Mouse (Mus musculus): ENCODE results near the gene Eno2.

The Eno2 gene

DNA sequence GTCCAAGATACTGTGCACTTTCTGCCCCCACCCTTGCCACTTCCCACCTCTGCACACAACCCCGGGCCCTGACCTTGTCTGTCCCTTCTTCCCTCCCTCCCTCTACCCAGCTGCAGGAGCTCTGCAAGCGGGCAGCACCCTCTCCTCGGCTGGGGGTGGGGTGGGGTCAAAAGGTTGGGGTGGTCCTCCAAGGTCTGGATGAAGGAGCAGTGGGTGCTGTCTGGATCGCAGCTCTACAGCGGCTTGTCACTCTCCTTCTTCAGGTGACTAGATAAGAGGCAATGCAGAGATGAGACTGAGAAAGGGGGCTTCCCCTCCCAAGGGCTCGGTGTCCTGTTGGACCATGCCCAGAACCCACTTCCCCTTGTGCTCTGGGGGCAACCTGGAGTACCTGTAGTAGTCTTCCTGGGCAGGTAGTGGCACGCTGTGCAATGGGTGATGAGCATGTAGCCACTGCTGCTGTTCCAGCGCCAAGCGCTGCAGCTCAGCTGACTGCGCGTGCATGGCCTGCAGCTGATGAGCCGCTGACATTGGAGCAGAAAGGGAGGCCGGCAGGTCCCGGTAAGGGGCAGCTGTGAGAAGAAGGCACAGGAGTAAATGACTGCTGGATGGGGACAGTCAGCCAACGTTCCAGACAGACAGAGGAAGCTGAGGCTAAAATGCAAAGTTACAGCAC, 26.5 kb downstream of the Eno2 start:
- in situ Hi-C loops (cut with MboI, MseI): no loop called here

DNA sequence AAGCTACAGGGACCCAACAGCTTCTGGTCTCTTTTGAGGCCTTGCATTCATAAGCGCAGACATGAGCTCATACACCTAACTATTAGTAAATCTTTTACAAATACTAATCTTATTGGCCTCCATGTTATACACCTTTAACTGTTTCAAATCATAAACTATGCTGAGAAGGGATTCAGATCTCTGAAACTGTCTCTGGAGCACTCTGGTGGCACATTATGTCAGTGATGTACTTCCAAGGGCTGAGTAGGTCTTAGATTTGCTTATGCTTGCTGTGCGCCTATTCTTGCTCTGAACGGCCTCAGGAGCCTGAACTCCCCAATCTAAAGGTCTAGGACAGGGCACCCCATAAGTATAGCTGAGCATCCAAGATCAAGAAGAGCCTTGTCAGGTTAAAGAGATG, 27.6 kb downstream of the Eno2 start:
- in situ Hi-C loops (cut with MboI, MseI): no loop called here

DNA sequence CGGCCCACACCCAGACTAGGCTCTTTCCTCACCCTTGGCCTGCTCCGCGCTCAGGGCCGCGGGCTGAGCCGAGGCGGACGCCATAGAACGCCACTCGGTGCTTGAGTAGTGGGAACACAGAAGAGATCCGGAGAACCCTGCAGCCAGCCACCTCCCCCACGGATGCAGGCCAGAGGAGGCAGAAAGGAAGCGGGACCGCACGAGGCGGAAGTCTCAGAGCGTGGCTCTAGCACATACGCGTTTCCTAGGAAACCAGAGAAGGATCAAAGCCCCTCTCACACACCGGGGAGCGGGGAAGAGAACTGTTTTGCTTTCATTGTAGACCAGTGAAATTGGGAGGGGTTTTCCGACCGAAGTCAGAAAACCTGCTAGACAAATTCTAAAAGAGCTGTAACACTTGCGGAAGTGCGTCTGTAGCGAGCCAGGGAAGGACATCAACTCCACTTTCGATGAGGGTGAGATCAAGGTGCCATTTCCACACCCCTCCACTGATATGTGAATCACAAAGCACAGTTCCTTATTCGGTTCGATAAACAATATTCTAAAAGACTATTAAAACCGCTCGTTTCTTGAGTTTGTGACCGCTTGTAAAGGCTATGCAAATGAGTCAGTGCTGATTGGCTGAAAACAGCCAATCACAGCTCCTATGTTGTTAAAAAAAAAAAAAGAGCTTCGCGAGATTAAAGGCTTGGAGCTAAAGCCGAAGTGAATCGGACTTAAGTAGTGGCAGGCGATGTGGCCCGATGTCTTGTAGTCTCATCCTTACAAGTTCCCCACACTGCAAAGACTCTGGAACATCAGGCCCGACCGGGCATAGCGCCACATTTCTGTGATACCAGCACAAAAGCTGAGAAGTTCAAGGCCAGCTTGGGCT, 28.3 kb downstream of the Eno2 start, which contains the start of gene Grcc10:
Grcc10 (minus strand) TSS at position 487 of the 874 bp plus-strand sequence.
- in situ Hi-C loops (cut with MboI, MseI): no loop called here

DNA sequence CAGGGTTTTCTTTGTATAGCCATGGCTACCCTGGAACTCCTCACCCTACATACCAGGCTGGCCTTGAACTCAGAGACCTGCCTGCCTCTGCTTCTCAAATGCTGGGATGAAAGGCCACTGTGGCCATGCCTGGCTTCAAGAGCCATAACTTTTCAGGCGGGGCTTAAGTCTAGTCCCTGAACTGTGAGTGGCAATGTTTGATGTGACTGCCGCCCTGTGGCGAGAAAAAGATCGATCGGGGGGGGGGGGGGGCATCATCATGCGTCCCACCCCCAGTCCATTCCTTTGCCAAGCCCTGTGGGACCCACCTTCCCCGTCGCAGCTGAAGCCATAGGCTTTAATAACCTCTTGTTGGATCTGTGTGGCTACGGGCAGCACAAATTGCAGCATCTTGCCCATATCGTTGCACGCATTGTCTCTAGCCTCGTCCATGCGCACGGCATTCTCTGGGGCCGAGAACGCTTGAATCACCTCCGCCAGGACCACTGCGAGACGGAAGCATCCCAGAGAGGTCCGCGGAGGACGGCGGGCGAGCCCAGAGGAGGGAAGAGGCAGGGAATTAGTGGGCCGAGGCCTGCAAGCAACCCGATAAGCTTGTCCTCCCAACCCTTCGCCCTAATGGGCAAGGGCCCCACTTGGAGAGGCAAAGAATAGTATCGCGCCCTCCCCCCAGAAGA, 29.1 kb downstream of the Eno2 start:
- in situ Hi-C loops (cut with MboI, MseI): no loop called here

DNA sequence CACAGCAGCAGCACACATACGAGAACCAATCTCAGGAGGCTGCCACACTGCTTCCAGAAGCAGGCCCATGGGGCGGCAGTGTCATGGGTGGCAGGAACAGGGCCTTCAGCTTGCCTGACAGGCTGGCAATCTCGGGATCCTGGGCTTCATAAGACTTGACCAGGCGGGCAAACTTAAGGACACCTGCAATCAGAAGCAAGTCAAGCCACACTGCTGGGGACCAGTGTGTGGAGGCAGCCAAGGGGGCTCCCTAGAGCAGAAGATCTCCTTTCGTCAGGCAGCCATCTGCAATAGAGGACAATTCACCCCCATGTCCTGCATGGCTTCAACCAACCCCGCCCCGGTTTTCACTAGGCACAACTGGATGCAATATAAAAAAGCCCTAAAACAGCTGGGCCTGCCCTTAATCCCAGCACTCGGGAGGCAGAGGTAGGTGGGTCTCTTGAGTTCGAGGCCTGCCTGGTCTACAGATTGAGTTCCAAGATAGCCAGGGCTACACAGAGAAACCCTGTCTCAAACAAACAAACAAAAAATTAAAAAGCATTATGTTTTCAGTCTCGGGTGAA, 30.2 kb downstream of the Eno2 start:
- in situ Hi-C loops (cut with MboI, MseI): loop anchor here (10.0 kb wide), 1 partner anchor 1915 kb away; no protein-coding TSS in a partner anchor

DNA sequence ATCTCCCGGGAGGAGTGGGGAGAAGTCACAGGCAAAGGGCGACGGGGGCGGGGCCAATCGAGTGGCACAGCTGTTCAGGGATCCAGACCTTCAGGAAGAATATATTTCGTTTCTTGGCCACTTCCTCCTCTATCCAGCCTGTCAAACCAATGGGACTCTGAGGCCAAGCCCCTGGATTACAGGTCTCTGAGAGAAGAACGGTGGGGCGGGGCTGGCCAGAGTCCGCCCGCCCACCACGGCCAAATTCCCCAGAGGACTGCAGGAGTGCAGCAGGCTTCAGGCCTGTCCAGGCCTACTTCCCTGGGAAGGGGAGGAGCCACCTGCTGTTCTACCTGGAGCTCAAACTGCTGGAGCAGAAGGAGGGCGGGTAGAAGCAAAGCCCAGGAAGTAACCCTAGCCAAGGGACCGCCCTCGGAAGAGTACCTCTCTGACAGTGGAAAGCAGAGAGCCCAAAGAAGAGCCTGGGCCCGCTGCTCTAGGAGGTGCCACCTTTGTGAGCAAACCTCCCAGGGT, 30.9 kb downstream of the Eno2 start, which contains the start of gene Ptpn6:
Ptpn6 (minus strand) TSS at position 204 of the 513 bp plus-strand sequence.
- in situ Hi-C loops (cut with MboI, MseI): loop anchor here (10.0 kb wide), 1 partner anchor 1914 kb away; no protein-coding TSS in a partner anchor

DNA sequence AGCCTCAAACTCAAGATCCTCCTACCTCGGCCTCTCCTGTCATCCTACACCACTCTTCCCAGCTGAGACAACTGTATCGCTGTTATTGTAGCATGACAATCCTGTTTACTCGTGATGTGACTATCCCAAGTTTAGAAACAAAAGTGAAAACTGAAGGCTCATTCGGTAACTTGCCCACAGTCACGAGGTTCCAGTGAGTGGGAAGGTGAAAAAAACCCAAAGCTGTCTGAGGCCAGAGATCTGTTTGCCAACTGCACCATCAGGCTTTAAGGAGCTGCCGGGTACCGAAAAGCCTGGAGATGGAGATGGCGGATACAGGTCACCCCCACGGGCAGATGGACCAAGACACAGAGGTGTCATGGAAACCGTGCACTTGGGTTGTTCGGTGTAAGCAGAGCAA, 32.4 kb downstream of the Eno2 start:
- in situ Hi-C loops (cut with MboI, MseI): loop anchor here (10.0 kb wide), 1 partner anchor 1912 kb away; no protein-coding TSS in a partner anchor

DNA sequence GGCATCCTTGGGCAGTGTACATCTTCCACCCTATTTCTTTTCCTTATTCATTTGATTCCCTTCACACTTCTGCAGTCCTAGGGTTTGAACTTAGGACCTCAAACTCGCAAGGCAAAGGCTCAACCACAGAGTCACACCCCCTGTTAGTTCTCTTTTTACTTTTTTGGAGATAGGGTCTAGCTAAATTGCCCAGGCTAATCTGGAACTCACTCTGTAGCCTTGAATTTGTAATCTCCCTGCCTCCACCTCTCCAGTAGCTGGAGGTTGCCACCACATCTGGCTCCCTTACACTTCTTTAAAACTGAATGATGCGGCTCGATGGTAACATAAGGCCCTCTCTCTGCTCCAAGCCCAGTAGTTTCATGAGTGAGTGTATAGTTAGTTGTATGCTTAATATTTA, 35.1 kb downstream of the Eno2 start:
- in situ Hi-C loops (cut with MboI, MseI): loop anchor here (10.0 kb wide), 1 partner anchor 1910 kb away; no protein-coding TSS in a partner anchor

DNA sequence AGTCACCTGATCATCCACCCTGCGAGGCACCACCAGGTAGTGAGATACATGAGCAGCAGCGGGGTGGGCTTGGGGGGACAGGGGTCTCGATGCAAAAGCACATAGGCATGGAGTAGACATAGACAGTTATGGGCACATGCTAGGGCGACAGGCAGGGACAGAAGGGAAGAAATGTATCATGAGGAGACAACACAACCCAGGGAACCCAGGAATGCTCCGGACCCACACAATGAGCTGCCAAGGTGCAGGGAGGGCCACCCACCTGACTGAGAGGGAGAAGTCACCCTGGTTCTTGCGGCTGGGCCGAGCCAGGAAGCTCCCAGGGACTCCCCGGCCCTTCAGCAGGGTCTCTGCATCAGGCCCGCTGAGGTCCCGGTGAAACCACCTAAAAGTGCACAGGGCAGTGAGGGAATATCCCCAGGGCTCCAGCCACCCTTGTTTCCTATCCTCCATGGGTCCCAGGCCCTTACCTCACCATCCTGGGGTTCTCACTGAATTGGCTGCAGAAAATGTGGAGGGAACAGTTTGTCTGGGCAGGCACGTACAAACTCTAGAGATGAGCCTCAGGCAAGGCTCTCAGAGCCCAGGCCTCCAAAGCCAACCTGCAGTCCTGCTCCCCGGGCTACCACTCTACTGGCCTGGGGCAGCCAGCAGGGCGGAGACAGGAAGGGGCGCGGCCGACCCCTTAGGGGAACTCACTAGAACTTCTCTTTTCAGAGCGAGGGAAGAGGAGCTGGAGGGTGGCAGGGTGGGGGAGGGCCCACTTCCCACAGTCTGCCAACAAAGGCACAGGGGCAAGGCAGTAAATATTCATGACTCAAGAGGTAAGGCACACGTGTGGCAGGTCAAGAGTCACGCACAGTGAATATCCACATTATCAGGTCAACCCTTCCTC, 36.8 kb downstream of the Eno2 start:
- in situ Hi-C loops (cut with MboI, MseI): loop anchor here (10.0 kb wide), 1 partner anchor 1908 kb away; no protein-coding TSS in a partner anchor

DNA sequence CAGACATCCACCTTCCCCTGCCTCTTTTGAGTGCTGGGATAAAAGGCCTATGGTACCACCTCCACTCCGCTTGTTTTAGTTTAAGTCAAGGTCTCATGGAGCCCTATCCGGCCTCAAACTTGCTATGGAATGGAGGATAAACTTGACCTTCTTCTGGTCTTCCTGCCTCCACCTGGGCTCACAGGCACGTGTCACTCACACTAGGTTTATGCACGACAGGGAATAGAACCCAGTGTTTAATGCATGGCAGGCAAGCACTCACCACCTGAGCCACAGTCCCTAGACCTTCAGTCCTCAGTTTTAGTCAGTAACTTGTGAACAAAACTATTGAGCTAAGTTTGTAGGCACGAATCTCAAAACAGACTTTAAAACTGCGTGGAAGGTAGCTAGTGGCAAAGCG, 38.4 kb downstream of the Eno2 start:
- in situ Hi-C loops (cut with MboI, MseI): loop anchor here (10.0 kb wide), 1 partner anchor 1906 kb away; no protein-coding TSS in a partner anchor

DNA sequence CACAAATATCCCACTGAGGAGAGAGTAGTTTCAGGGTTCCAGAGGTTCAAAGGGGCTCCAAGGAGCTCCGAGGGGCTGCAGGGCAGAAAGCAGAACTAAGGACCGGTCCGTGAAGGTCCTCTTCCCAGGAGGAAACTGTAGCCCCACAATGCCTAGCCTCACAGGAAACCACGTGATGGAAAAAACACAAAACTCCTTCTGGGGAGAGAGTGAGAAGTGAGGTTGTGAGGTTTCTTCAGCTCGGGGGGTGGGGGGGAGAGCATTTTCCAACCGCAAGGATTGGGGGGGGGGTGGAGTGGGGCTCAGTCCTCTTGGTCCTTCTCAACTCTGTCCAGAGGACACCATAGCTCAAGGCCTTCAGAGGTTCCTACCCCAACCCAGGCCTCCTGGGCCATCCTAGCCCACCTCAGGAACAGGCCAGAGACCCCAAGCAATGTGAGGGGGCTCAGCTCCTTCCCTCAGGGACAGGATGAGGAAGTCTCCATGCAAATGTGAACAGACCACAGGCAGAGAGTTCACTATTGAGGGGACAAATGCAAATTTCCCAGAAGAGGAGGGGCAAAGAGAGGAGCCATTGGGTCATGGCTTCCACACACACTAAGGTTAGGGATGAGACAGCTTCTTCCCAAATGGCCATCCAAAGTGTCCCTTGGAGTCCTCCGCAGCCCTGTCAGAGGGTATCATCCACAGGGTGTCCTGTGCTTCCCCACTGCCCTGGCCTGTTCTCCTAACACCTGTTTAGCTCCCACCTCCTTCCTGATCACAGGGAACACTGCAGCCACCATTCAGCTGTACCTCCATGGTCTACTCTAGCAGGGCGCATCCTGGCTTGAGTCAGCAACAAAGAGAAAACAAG, 39.4 kb downstream of the Eno2 start:
- in situ Hi-C loops (cut with MboI, MseI): loop anchor here (10.0 kb wide), 1 partner anchor 1905 kb away; no protein-coding TSS in a partner anchor

DNA sequence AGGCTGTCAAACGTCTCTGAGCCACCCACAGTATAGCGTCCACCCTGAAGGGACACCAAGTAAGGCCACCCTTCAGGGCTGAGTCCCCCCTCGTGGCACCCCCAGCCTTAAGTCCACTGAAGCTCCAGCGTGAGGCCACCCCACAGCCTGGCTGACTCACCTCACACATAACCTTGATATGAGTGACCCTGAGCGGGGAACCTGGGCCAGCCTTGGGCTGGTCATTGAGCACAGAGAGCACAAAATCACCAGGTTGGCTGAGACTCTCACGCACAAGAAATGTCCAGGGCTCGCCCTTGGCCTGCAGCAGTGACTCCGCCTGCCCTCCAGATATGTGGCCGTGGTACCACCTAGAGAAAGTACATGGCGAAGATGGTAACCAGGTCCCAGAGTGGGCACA, 40.9 kb downstream of the Eno2 start:
- in situ Hi-C loops (cut with MboI, MseI): no loop called here

DNA sequence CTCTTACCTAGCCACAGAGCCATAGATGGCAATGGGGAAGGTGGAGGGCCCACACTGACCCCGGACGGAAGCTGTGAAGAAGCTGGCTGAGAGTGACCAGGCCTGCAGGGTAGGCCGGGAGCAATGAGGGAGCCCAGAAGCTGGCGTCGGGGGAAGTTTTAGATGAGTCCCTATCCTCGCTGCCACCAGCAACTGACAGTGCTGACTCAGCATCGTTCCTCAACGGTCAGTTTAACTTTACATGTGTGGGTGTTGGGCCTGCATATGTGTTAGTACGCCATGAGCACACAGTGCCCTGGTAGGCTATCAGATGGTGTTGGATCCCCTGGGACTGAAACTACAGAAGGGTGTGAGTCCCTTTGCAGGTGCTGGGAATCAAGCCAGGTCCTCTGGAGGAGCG, 45.0 kb downstream of the Eno2 start:
- in situ Hi-C loops (cut with MboI, MseI): no loop called here

DNA sequence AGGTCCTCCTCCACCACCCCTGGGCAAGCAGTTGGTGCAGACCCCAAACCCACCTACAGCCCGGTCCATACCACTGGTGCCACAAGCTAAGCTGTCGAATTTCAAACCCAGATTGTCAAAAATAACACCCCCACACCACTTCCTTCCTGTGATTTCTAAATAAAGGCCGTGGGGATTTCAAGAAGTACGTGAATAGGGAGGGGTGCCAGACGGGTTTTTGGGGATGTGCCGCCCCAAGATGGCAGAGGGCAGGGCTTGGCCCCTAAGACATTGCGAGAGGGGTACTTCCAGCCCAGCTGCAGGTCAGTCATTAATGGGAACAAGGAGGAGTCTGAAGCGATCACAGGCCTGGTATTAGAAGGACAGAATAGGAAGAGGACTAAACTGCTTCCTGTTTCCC, 45.9 kb downstream of the Eno2 start:
- in situ Hi-C loops (cut with MboI, MseI): no loop called here

DNA sequence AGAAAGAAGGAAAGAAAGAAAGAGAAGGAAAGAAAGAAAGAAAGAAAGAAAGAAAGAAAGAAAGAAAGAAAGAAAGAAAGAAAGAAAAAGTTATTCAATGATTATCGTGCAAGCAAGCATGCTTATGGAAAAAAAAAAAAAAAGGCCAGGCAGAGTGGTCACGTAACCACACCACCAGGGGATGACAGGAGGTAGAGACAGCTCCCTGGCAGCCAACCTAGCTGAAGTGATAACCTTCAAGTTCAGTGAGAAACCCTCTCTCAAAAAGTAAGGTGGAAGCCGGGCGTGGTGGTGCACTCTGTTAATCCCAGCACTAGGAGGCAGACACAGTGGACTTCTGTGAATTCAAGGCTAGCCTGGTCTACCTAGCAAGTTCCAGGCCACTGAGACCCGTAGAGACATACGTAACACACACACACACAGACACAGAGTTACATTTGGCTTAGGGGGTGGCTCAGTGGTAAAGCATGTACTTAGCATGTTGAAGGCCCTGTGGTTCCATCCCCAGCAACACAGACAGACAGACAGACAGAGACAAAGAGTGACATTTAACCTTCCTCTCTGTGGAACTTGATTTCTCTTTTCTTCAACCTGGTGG, 46.5 kb downstream of the Eno2 start:
- in situ Hi-C loops (cut with MboI, MseI): no loop called here

DNA sequence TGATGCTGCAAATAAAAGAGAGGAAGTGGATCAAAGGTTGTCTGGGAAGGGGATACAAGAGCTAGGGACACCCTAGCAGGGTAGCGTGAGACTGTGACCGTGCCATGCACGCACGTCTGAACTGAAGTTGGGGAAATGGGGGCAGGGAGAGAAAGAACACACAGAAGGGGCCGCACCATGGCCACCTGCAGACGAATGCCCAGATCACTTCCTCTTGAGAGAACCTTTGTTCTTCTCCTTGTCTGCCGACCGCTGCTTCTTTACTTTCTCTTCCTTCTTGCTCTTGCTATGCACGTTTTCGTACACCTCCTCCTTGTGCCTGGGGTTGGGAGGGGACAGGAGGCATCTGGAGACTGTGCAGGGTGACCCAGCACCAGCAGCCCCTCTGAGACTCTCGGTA, 48.6 kb downstream of the Eno2 start:
- in situ Hi-C loops (cut with MboI, MseI): no loop called here

DNA sequence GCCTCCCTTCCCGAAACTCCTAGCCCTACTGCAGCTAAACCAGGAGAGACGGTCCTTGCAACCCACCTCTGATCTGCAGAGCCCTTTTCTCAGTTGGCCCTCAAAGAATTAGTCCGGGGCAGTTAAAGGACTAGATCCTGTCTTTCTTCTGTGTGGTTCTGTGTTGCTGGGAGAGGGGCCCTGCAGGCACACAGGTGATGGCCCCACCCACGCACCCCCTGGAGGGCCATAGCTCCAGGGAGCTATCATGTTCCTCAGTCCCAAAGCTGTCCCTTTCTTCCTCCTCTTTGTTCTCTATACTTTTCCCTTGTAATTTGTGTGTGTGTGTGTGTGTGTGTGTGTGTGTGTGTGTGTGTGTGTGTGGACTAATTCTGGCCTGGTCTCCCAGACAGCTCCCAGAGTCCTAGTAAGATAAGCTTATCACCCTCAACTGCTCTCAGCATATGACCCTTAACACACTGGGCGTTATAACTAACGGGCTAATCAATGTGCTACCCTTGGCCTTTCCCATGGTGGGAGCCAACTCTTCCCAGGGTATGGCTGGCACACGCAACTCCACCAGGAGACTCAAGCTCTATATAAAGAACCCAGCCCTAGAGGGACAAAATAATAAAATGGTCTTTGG, 50.0 kb downstream of the Eno2 start:
- in situ Hi-C loops (cut with MboI, MseI): no loop called here

DNA sequence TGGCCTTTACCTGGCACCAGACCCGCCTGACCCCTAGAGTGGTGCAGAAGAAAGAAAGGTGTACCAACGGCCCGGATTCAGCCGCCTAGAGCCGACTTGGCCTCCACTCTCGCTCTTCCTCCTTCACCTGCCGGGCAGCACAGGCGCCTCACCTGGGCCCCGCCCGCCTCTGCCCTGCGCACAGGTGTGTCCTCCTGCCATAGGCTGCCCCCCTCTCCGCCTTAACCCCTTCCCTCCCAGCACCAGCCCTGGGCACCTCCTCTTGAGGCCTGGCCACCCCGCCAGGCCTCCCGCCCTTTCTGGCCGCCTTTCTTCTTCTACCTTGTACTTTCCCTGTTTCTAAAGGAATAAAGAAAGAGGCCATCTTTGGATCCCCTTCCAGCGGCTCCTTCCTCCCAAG, 50.8 kb downstream of the Eno2 start:
- in situ Hi-C loops (cut with MboI, MseI): no loop called here
